In the genomic region with DNA sequence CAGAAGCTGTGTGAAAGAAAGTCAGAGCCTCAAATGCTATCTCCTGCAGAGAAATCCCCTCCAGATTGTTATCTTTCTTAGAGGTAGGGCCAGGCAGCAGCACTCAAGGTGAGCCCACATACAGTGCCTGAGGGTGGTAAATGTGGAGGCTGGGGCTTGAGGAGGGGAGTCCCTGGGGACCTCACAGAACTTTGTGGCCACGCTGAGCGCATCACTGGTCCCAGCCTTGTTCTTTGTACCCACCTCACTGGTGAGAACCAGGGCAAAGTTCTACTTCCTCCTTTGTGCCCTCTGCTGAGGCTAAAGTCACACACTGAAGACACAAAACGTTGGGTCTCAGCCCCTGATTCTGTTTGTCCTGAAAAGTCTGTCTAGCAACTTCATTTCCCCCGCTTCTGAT, we compare ENCODE assay signal across 10 mouse cellular contexts. TPM values are rescaled to one million over a fixed set of nuclear protein-coding genes. Genes with fewer than 3 reads are reported as not detected.
DNase-seq lines count a peak whose midpoint lies in the region; ATAC-seq lines count a peak whose summit lies in the region.
"Had no signal": no experiment of that assay in that cellular context is flagged by ENCODE, and none has a peak within 500 bp of the region (broad histone marks: within the 10 kb centered on the region; RNA-seq: fewer than 3 reads in every experiment).

No protein-coding gene starts in this region.

- ATAC-seq in heart, embryonic 12.5 days (ENCODE audit: insufficient number of reproducible peaks, low FRiP score) = no peak
- ATAC-seq in lung, embryonic 15.5 days (ENCODE audit: borderline replicate concordance, extremely low read depth, low FRiP score, low TSS enrichment) = no peak
- ATAC-seq in forebrain, embryonic 14.5 days = no peak

- 68% methylated on average over 4 of the region's 4 CpGs for WGBS in heart, embryonic 12.5 days
- 61% methylated on average over 4 of the region's 4 CpGs for WGBS in lung, embryonic 15.5 days
- 83% methylated on average over 4 of the region's 4 CpGs for WGBS in forebrain, embryonic 14.5 days

- no peak overlapping the region for H3K4me3 ChIP-seq in heart, embryonic 12.5 days
- peak overlapping the region; percentile 44 for H3K4me3 ChIP-seq in lung, embryonic 15.5 days
- H3K4me3 ChIP-seq in forebrain, embryonic 14.5 days (ENCODE audit: low read depth, low read length) = no peak overlapping the region
- H3K4me3 ChIP-seq: embryonic facial prominence, embryonic 13.5 days; hindbrain, embryonic 15.5 days had no signal

- no peaks in the 10 kb centered on the region for H3K9me3 ChIP-seq in heart, embryonic 12.5 days (replicated peaks)
- H3K9me3 ChIP-seq in lung, embryonic 15.5 days = no peaks in the 10 kb centered on the region
- no peaks in the 10 kb centered on the region for H3K9me3 ChIP-seq in forebrain, embryonic 14.5 days (replicated peaks; ENCODE audit: control insufficient read depth, low read length)
- H3K9me3 ChIP-seq: embryonic facial prominence, embryonic 13.5 days; hindbrain, embryonic 15.5 days had no signal

- peaks cover 12% of the 10 kb centered on the region for H3K4me1 ChIP-seq in heart, embryonic 12.5 days (replicated peaks)
- peaks cover 6% of the 10 kb centered on the region; the same call in 1 of the 2 replicates for H3K4me1 ChIP-seq in lung, embryonic 15.5 days
- no peaks in the 10 kb centered on the region for H3K4me1 ChIP-seq in forebrain, embryonic 14.5 days (ENCODE audit: control insufficient read depth, insufficient read depth, low read length)

- no peak overlapping the region for H3K27ac ChIP-seq in heart, embryonic 12.5 days (ENCODE audit: poor library complexity, severe bottlenecking)
- no peak overlapping the region for H3K27ac ChIP-seq in lung, embryonic 15.5 days
- H3K27ac ChIP-seq in forebrain, embryonic 14.5 days (ENCODE audit: low read depth, low read length) = no peak overlapping the region
- H3K27ac ChIP-seq: embryonic facial prominence, embryonic 13.5 days; hindbrain, embryonic 15.5 days had no signal

- DNase-seq in heart, adult 11 months = peak; percentile 95
- peak; percentile 14 for DNase-seq in c-Kit-positive CD71-positive TER-119-positive erythroid progenitor cells, embryonic 14.5 days (ENCODE audit: low spot score)
- peak; percentile 93 for DNase-seq in spleen, postnatal 36 days (ENCODE audit: low spot score in 2 of 2)
- DNase-seq in layer of hippocampus, adult 9-10 months (ENCODE audit: low spot score) = no peak
- no peak for DNase-seq in forebrain, embryonic 14.5 days (ENCODE audit: low spot score)
- no peak for DNase-seq in adrenal gland, postnatal 25 days

- peaks cover 6% of the 10 kb centered on the region; the same call in 1 of the 2 replicates for H3K27me3 ChIP-seq in heart, embryonic 12.5 days (replicated peaks)
- 0 out of 2 replicates have a peak, but pooled peaks cover 5% of the 10 kb centered on the region for H3K27me3 ChIP-seq in lung, embryonic 15.5 days
- H3K27me3 ChIP-seq in forebrain, embryonic 14.5 days (replicated peaks; ENCODE audit: control insufficient read depth, insufficient read depth, low read length) = 0 out of 2 replicates have a peak, but pooled peaks cover 5% of the 10 kb centered on the region

- no peak overlapping the region for H3K4me2 ChIP-seq in heart, embryonic 12.5 days
- peak overlapping the region; percentile 64 for H3K4me2 ChIP-seq in lung, embryonic 15.5 days
- H3K4me2 ChIP-seq in forebrain, embryonic 14.5 days (ENCODE audit: low read length) = no peak overlapping the region
- H3K4me2 ChIP-seq: embryonic facial prominence, embryonic 13.5 days; hindbrain, embryonic 15.5 days had no signal

- no peak overlapping the region for H3K9ac ChIP-seq in heart, embryonic 12.5 days
- no peak overlapping the region for H3K9ac ChIP-seq in lung, embryonic 15.5 days
- no peak overlapping the region for H3K9ac ChIP-seq in forebrain, embryonic 14.5 days (ENCODE audit: low read length)
- H3K9ac ChIP-seq: embryonic facial prominence, embryonic 13.5 days; hindbrain, embryonic 15.5 days had no signal

- no peaks in the 10 kb centered on the region for H3K36me3 ChIP-seq in heart, embryonic 12.5 days
- no peaks in the 10 kb centered on the region for H3K36me3 ChIP-seq in lung, embryonic 15.5 days
- no peaks in the 10 kb centered on the region for H3K36me3 ChIP-seq in forebrain, embryonic 14.5 days (ENCODE audit: control insufficient read depth, insufficient read depth, low read length)
- H3K36me3 ChIP-seq: embryonic facial prominence, embryonic 13.5 days; hindbrain, embryonic 15.5 days had no signal

RNA-seq across cellular contexts. Expression of a gene that starts 2.0 kb away (rescaled TPM):
- polyA plus RNA-seq in heart, embryonic 12.5 days (2016; fragmentation: Nextera tagmentation; extraction: Ambion mirVana) = 5.2 and 6.1 TPM in 2 replicates
- polyA plus RNA-seq in lung, embryonic 15.5 days (2015; fragmentation: Nextera tagmentation; extraction: Ambion mirVana) = 39.6 and 45.8 TPM in 2 replicates
- polyA plus RNA-seq in forebrain, embryonic 14.5 days (2014; fragmentation: Nextera tagmentation; extraction: Ambion mirVana) = 7.9 and 10.6 TPM in 2 replicates
- total RNA-seq in adrenal gland, postnatal 25 days (2021) = 6.1 and 8.9 TPM in 2 replicates

RNA-seq across cellular contexts. Expression of a gene that starts 16.2 kb away (rescaled TPM):
- polyA plus RNA-seq in heart, embryonic 12.5 days (2016; fragmentation: Nextera tagmentation; extraction: Ambion mirVana) = not detected in 2 replicates
- polyA plus RNA-seq in lung, embryonic 15.5 days (2015; fragmentation: Nextera tagmentation; extraction: Ambion mirVana) = 0.20 and 0.36 TPM in 2 replicates
- polyA plus RNA-seq in forebrain, embryonic 14.5 days (2014; fragmentation: Nextera tagmentation; extraction: Ambion mirVana) = not detected in 2 replicates
- total RNA-seq in adrenal gland, postnatal 25 days (2021) = not detected in 2 replicates
- polyA plus RNA-seq: embryonic facial prominence, embryonic 13.5 days; hindbrain, embryonic 15.5 days had no signal

Comparison
In these comparisons a context has a peak if more than half of its experiments do, and no peak if none do; other contexts are left out.
1. DNase-seq: peak in heart, adult 11 months (single experiment), c-Kit-positive CD71-positive TER-119-positive erythroid progenitor cells, embryonic 14.5 days (single experiment) and spleen, postnatal 36 days (2 of 2); none in layer of hippocampus, adult 9-10 months (single experiment), forebrain, embryonic 14.5 days (single experiment) and adrenal gland, postnatal 25 days (single experiment).